Mouse (Mus musculus): ENCODE measurements around the gene Tgfbr3. TPM values are rescaled to one million over a fixed set of nuclear protein-coding genes. Genes with fewer than 3 reads are reported as not detected.

The Tgfbr3 gene
- total RNA-seq, 2 experiments from 2014 or later: 12.2 to 13.4 TPM

- no peak for DNase-seq (ENCODE audit: low spot score in 2 of 2)
Measured at GRCm38 (mm10) chr5:107150555-107151312, 138.7 kb downstream of the Tgfbr3 start.

- peak; percentile 46 for DNase-seq (ENCODE audit: low spot score in 2 of 2)
Measured at GRCm38 (mm10) chr5:107147951-107148766, 141.3 kb downstream of the Tgfbr3 start.

GRCm38 (mm10) chr5:107147413-107147812 lies 142.0 kb downstream of the Tgfbr3 start:
- no peak for DNase-seq (ENCODE audit: low spot score in 2 of 2)

GRCm38 (mm10) chr5:107146111-107146616 lies 143.3 kb downstream of the Tgfbr3 start:
- no peak for DNase-seq (ENCODE audit: low spot score in 2 of 2)

GRCm38 (mm10) chr5:107145125-107145524 lies 144.3 kb downstream of the Tgfbr3 start:
- no peak for DNase-seq (ENCODE audit: low spot score in 2 of 2)

GRCm38 (mm10) chr5:107144263-107144843 lies 145.1 kb downstream of the Tgfbr3 start:
- no peak for DNase-seq (ENCODE audit: low spot score in 2 of 2)

- no peak for DNase-seq (ENCODE audit: low spot score in 2 of 2)
Measured at GRCm38 (mm10) chr5:107143406-107143805, 146.0 kb downstream of the Tgfbr3 start.

GRCm38 (mm10) chr5:107142791-107143190 lies 146.6 kb downstream of the Tgfbr3 start:
- DNase-seq (ENCODE audit: low spot score in 2 of 2): no peak

GRCm38 (mm10) chr5:107141375-107141774 lies 148.1 kb downstream of the Tgfbr3 start:
- DNase-seq (ENCODE audit: low spot score in 2 of 2): no peak

GRCm38 (mm10) chr5:107139800-107140651 lies 149.4 kb downstream of the Tgfbr3 start:
- no peak for DNase-seq (ENCODE audit: low spot score in 2 of 2)

- no peak for DNase-seq (ENCODE audit: low spot score in 2 of 2)
Measured at GRCm38 (mm10) chr5:107133336-107133735, 156.1 kb downstream of the Tgfbr3 start.

GRCm38 (mm10) chr5:107132231-107132630 lies 157.2 kb downstream of the Tgfbr3 start:
- no peak for DNase-seq (ENCODE audit: low spot score in 2 of 2)

GRCm38 (mm10) chr5:107129304-107129703 lies 160.1 kb downstream of the Tgfbr3 start:
- DNase-seq (ENCODE audit: low spot score in 2 of 2): no peak

GRCm38 (mm10) chr5:107126561-107126960 lies 162.9 kb downstream of the Tgfbr3 start:
- DNase-seq (ENCODE audit: low spot score in 2 of 2): no peak

- no peak for DNase-seq (ENCODE audit: low spot score in 2 of 2)
Measured at GRCm38 (mm10) chr5:107125131-107125530, 164.3 kb downstream of the Tgfbr3 start.

- no peak for DNase-seq (ENCODE audit: low spot score in 2 of 2)
Measured at GRCm38 (mm10) chr5:107124531-107124930, 164.9 kb downstream of the Tgfbr3 start.

GRCm38 (mm10) chr5:107122622-107123021 lies 166.8 kb downstream of the Tgfbr3 start:
- no peak for DNase-seq (ENCODE audit: low spot score in 2 of 2)

GRCm38 (mm10) chr5:107121086-107121485 lies 168.3 kb downstream of the Tgfbr3 start:
- DNase-seq (ENCODE audit: low spot score in 2 of 2): no peak

- DNase-seq (ENCODE audit: low spot score in 2 of 2): no peak
Measured at GRCm38 (mm10) chr5:107120624-107121023, 168.8 kb downstream of the Tgfbr3 start.

- DNase-seq (ENCODE audit: low spot score in 2 of 2): no peak
Measured at GRCm38 (mm10) chr5:107119896-107120295, 169.5 kb downstream of the Tgfbr3 start.

GRCm38 (mm10) chr5:107116821-107117220 lies 172.6 kb downstream of the Tgfbr3 start:
- DNase-seq (ENCODE audit: low spot score in 2 of 2): no peak
